Mouse (Mus musculus) forebrain, postnatal 0 days (tissue): ENCODE measurements at regions not wholly inside any gene's neighbourhood (a gene's known extent, or its start where the extent isn't known, plus 50 kb on each side); places are given as distances from the start of the nearest gene placed in this dataset.

ENCODE experiments used
- ATAC-seq: fragments of 200-750 bp; cut with Nextera tagmentation; 2 replicates; pipeline ENCODE4 v1.8.0; 2017; ENCODE audit warnings: mild to moderate bottlenecking, moderate library complexity
- DNase-seq: peaks from one replicate; pipeline ENCODE4 v3.0.0-alpha.2; 2015
- H3K27ac ChIP-seq: fragments of 300-500 bp; sonication (generic); 2 replicates; pipeline ENCODE4 v1.5.1; 2014; ENCODE audit warnings: low read depth, mild to moderate bottlenecking, antibody characterized with exemption, low read length, moderate library complexity, mixed read lengths
- H3K27me3 ChIP-seq: fragments of 300-500 bp; sonication (generic); 2 replicates; pipeline ENCODE4 v1.6.1; 2014; ENCODE audit warnings: mild to moderate bottlenecking, low read length, mixed read lengths; ENCODE audit not compliant: insufficient read depth
- H3K36me3 ChIP-seq: fragments of 300-500 bp; sonication (generic); 2 replicates; pipeline ENCODE4 v1.6.1; 2014; ENCODE audit warnings: mild to moderate bottlenecking, moderate library complexity; ENCODE audit not compliant: insufficient read depth
- H3K4me1 ChIP-seq: fragments of 300-500 bp; sonication (generic); 2 replicates; pipeline ENCODE4 v1.6.1; 2014; ENCODE audit warnings: antibody characterized with exemption; ENCODE audit not compliant: insufficient read depth
- H3K4me2 ChIP-seq: fragments of 300-500 bp; sonication (generic); 2 replicates; pipeline ENCODE4 v1.6.1; 2014; ENCODE audit warnings: low read depth, mild to moderate bottlenecking, moderate library complexity
- H3K4me3 ChIP-seq: fragments of 300-500 bp; sonication (generic); 2 replicates; pipeline ENCODE4 v1.5.1; 2014; ENCODE audit warnings: low read depth, low read length, mixed read lengths
- H3K9ac ChIP-seq: fragments of 300-500 bp; sonication (generic); 2 replicates; pipeline ENCODE4 v1.6.1; 2014; ENCODE audit warnings: mild to moderate bottlenecking
- H3K9me3 ChIP-seq: fragments of 300-500 bp; sonication (generic); 2 replicates; pipeline ENCODE4 v1.6.1; 2016; ENCODE audit warnings: low read length
- CTCF ChIP-seq: sonication (generic); IDR thresholded peaks from 2 replicates; pipeline ENCODE4 v1.5.1; 2016; ENCODE audit warnings: antibody characterized with exemption, control low read depth, low read depth
- WGBS: fragments of 180-500 bp; shearing (Covaris S2); extraction: QIAGEN DNeasy Blood & Tissue Kit; methylation state at CpG from one replicate; pipeline ENCODE4 v1.1.7; 2014; 5-methylcytosine and 5-hydroxymethylcytosine counted together

GRCm38 (mm10) chr14:84258633-84259032, 184.7 kb upstream of the Pcdh17 start:
- H3K4me1 ChIP-seq, result no peaks in the 10 kb centered on the region
- DNase-seq, result no peak
- H3K27me3 ChIP-seq, result no peaks in the 10 kb centered on the region

GRCm38 (mm10) chr14:84263936-84264335, 179.4 kb upstream of the Pcdh17 start:
- H3K9ac ChIP-seq, result no peak overlapping the region
- H3K27me3 ChIP-seq, result no peaks in the 10 kb centered on the region
- 61% methylated on average over 1 of the region's 1 CpGs for WGBS
- H3K27ac ChIP-seq, result no peak overlapping the region
- H3K36me3 ChIP-seq, result no peaks in the 10 kb centered on the region
- no peak for TF ChIP-seq CTCF
- DNase-seq (no peak), ATAC-seq (no peak)
- no peaks in the 10 kb centered on the region for H3K9me3 ChIP-seq
- H3K4me3 ChIP-seq, result no peak overlapping the region
- H3K4me1 ChIP-seq, result no peaks in the 10 kb centered on the region
- no peak overlapping the region for H3K4me2 ChIP-seq

More at GRCm38 (mm10) chr14:84258633-84259032, 184.7 kb upstream of the Pcdh17 start:
- Histone ChIP-seq H3K4me3 (no peak overlapping the region), H3K9ac (no peak overlapping the region), H3K9me3 (no peaks in the 10 kb centered on the region), H3K36me3 (no peaks in the 10 kb centered on the region), H3K27ac (no peak overlapping the region), H3K4me2 (no peak overlapping the region)
- no peak for TF ChIP-seq CTCF
- no peak for ATAC-seq
- 47% methylated on average over 2 of the region's 2 CpGs for WGBS

GRCm38 (mm10) chr14:84266217-84266616, 177.1 kb upstream of the Pcdh17 start:
- ATAC-seq (no peak), DNase-seq (no peak)
- WGBS, result 87% methylated on average over 7 of the region's 7 CpGs
- H3K27ac ChIP-seq, result no peak overlapping the region
- TF ChIP-seq CTCF, result no peak
- no peak overlapping the region for H3K9ac ChIP-seq
- no peak overlapping the region for H3K4me3 ChIP-seq
- H3K4me2 ChIP-seq, result no peak overlapping the region
- no peaks in the 10 kb centered on the region for H3K9me3 ChIP-seq
- H3K27me3 ChIP-seq, result no peaks in the 10 kb centered on the region
- no peaks in the 10 kb centered on the region for H3K4me1 ChIP-seq
- no peaks in the 10 kb centered on the region for H3K36me3 ChIP-seq

GRCm38 (mm10) chr14:84283440-84284203, 159.7 kb upstream of the Pcdh17 start:
- no peak for ATAC-seq
- no peak overlapping the region for H3K27ac ChIP-seq
- 85% methylated on average over 6 of the region's 6 CpGs for WGBS
- no peak for TF ChIP-seq CTCF
- no peaks in the 10 kb centered on the region for H3K9me3 ChIP-seq
- no peaks in the 10 kb centered on the region for H3K27me3 ChIP-seq
- no peak overlapping the region for H3K4me2 ChIP-seq
- no peak overlapping the region for H3K4me3 ChIP-seq
- H3K4me1 ChIP-seq, result no peaks in the 10 kb centered on the region
- no peaks in the 10 kb centered on the region for H3K36me3 ChIP-seq
- H3K9ac ChIP-seq, result no peak overlapping the region
- no peak for DNase-seq

GRCm38 (mm10) chr14:84320738-84321137, 122.6 kb upstream of the Pcdh17 start:
- no peak for DNase-seq
- 63% methylated on average over 1 of the region's 1 CpGs for WGBS
- no peaks in the 10 kb centered on the region for H3K36me3 ChIP-seq
- ATAC-seq, result no peak
- H3K9ac ChIP-seq, result no peak overlapping the region
- H3K4me3 ChIP-seq, result no peak overlapping the region
- no peaks in the 10 kb centered on the region for H3K9me3 ChIP-seq
- H3K27ac ChIP-seq, result no peak overlapping the region
- H3K27me3 ChIP-seq, result no peaks in the 10 kb centered on the region
- no peak for TF ChIP-seq CTCF
- H3K4me1 ChIP-seq, result no peaks in the 10 kb centered on the region
- H3K4me2 ChIP-seq, result no peak overlapping the region

- Histone ChIP-seq H3K4me1 (no peaks in the 10 kb centered on the region), H3K9ac (no peak overlapping the region), H3K4me2 (no peak overlapping the region), H3K9me3 (no peaks in the 10 kb centered on the region), H3K4me3 (no peak overlapping the region), H3K36me3 (no peaks in the 10 kb centered on the region), H3K27ac (no peak overlapping the region), H3K27me3 (no peaks in the 10 kb centered on the region)
- 10% methylated on average over 2 of the region's 2 CpGs for WGBS
- DNase-seq (no peak), ATAC-seq (no peak)
- no peak for TF ChIP-seq CTCF
Observed at GRCm38 (mm10) chr14:84339604-84340003, 103.8 kb upstream of the Pcdh17 start.
